Mouse (Mus musculus) forebrain, embryonic 12.5 days (tissue): ENCODE results near the gene Olfr1413. TPM values are rescaled to one million over a fixed set of nuclear protein-coding genes. Genes with fewer than 3 reads are reported as not detected.

Source experiments
- ATAC-seq: fragments of 200-750 bp; cut with Nextera tagmentation; 2 replicates; pipeline ENCODE4 v1.8.0; 2017; ENCODE audit warnings: moderate TSS enrichment; ENCODE audit not compliant: low FRiP score
- H3K27ac ChIP-seq: fragments of 300-500 bp; sonication (generic); 2 replicates; pipeline ENCODE4 v1.5.1; 2016; ENCODE audit warnings: mild to moderate bottlenecking
- H3K27me3 ChIP-seq: fragments of 300-500 bp; sonication (generic); 2 replicates; pipeline ENCODE4 v1.6.1; 2016; ENCODE audit warnings: mild to moderate bottlenecking
- H3K36me3 ChIP-seq: fragments of 300-500 bp; sonication (generic); replicated peaks from 2 replicates; pipeline ENCODE4 v1.6.1; 2016; ENCODE audit warnings: mild to moderate bottlenecking
- H3K4me1 ChIP-seq: fragments of 300-500 bp; sonication (generic); 2 replicates; pipeline ENCODE4 v1.6.1; 2016
- H3K4me2 ChIP-seq: fragments of 300-500 bp; sonication (generic); 2 replicates; pipeline ENCODE4 v1.6.1; 2016; ENCODE audit warnings: mild to moderate bottlenecking, moderate library complexity
- H3K4me3 ChIP-seq: fragments of 300-500 bp; sonication (generic); replicated peaks from 2 replicates; pipeline ENCODE4 v1.5.1; 2016; ENCODE audit warnings: mild to moderate bottlenecking
- H3K9ac ChIP-seq: fragments of 300-500 bp; sonication (generic); 2 replicates; pipeline ENCODE4 v1.6.1; 2016; ENCODE audit warnings: mild to moderate bottlenecking
- H3K9me3 ChIP-seq: fragments of 300-500 bp; sonication (generic); 2 replicates; pipeline ENCODE4 v1.6.1; 2016
- WGBS: fragments of 180-500 bp; shearing (Covaris S2); methylation state at CpG from one replicate; pipeline ENCODE4 v1.1.7; 2016; 5-methylcytosine and 5-hydroxymethylcytosine counted together
- polyA plus RNA-seq: library from polyadenylated mRNA; unstranded; fragments of >200 nt; fragmentation: Nextera tagmentation; extraction: Ambion mirVana; gene quantifications from 2 replicates; pipeline ENCODE4 v1.2.1, GENCODE M21; 2016

The Olfr1413 gene
- polyA plus RNA-seq, result not detected in 2 replicates

GRCm38 (mm10) chr1:92571022-92571421, at the start of gene Olfr1413:
Olfr1413 (plus strand) TSS chr1:92571322.
- Histone ChIP-seq H3K9me3 (no peaks in the 10 kb centered on the region), H3K4me3 (no peak within 1 kb of the TSS), H3K27ac (no peak within 1 kb of the TSS), H3K4me2 (no peak within 1 kb of the TSS), H3K4me1 (no peaks in the 10 kb centered on the region), H3K9ac (no peak within 1 kb of the TSS), H3K27me3 (no peaks in the 10 kb centered on the region), H3K36me3 (no peaks in the 10 kb centered on the region)
- no peak for ATAC-seq
- WGBS, result 86% methylated on average over 3 of the region's 3 CpGs

- H3K4me1 ChIP-seq, result 0 out of 2 replicates have a peak, but pooled peaks cover 2% of the 10 kb centered on the region
- no peak overlapping the region for H3K27ac ChIP-seq
- no peak for ATAC-seq
- H3K4me3 ChIP-seq, result no peak overlapping the region
- no peak overlapping the region for H3K9ac ChIP-seq
- H3K36me3 ChIP-seq, result no peaks in the 10 kb centered on the region
- H3K27me3 ChIP-seq, result 0 out of 2 replicates have a peak, but pooled peaks cover 3% of the 10 kb centered on the region
- H3K9me3 ChIP-seq, result no peaks in the 10 kb centered on the region
- WGBS, result 27% methylated on average over 10 of the region's 10 CpGs
- H3K4me2 ChIP-seq, result no peak overlapping the region
These were observed 49.7 kb upstream of the Olfr1413 start for GRCm38 (mm10) chr1:92521376-92521775.

GRCm38 (mm10) chr1:92523764-92524163, 47.4 kb upstream of the Olfr1413 start:
- no peak for ATAC-seq
- H3K27me3 ChIP-seq, result 0 out of 2 replicates have a peak, but pooled peaks cover 3% of the 10 kb centered on the region
- no peak overlapping the region for H3K27ac ChIP-seq
- no peaks in the 10 kb centered on the region for H3K9me3 ChIP-seq
- H3K9ac ChIP-seq, result no peak overlapping the region
- H3K4me2 ChIP-seq, result no peak overlapping the region
- no peak overlapping the region for H3K4me3 ChIP-seq
- H3K36me3 ChIP-seq, result no peaks in the 10 kb centered on the region
- H3K4me1 ChIP-seq, result 0 out of 2 replicates have a peak, but pooled peaks cover 2% of the 10 kb centered on the region
- WGBS, result 92% methylated on average over 3 of the region's 3 CpGs

GRCm38 (mm10) chr1:92536972-92537371, 34.1 kb upstream of the Olfr1413 start:
- no peak overlapping the region for H3K9ac ChIP-seq
- no peaks in the 10 kb centered on the region for H3K4me1 ChIP-seq
- H3K27me3 ChIP-seq, result no peaks in the 10 kb centered on the region; the same call in 1 of the 2 replicates
- H3K9me3 ChIP-seq, result no peaks in the 10 kb centered on the region
- no peak overlapping the region for H3K4me3 ChIP-seq
- no peak overlapping the region for H3K4me2 ChIP-seq
- no peak for ATAC-seq
- WGBS, result 52% methylated on average over 4 of the region's 5 CpGs
- no peak overlapping the region for H3K27ac ChIP-seq
- no peaks in the 10 kb centered on the region for H3K36me3 ChIP-seq

- Histone ChIP-seq H3K27me3 (no peaks in the 10 kb centered on the region; the same call in 1 of the 2 replicates), H3K4me3 (no peak overlapping the region), H3K27ac (no peak overlapping the region), H3K4me2 (no peak overlapping the region), H3K9ac (no peak overlapping the region), H3K4me1 (no peaks in the 10 kb centered on the region), H3K36me3 (no peaks in the 10 kb centered on the region), H3K9me3 (no peaks in the 10 kb centered on the region)
- ATAC-seq, result no peak
- WGBS, result 49% methylated on average over 2 of the region's 2 CpGs
These were observed 32.1 kb upstream of the Olfr1413 start for GRCm38 (mm10) chr1:92539071-92539470.

- H3K4me3 ChIP-seq, result no peak overlapping the region
- no peaks in the 10 kb centered on the region for H3K9me3 ChIP-seq
- H3K4me1 ChIP-seq, result no peaks in the 10 kb centered on the region
- H3K4me2 ChIP-seq, result no peak overlapping the region
- WGBS, result 77% methylated on average over 2 of the region's 2 CpGs
- ATAC-seq, result no peak
- H3K27me3 ChIP-seq, result no peaks in the 10 kb centered on the region
- no peaks in the 10 kb centered on the region for H3K36me3 ChIP-seq
- no peak overlapping the region for H3K27ac ChIP-seq
- H3K9ac ChIP-seq, result no peak overlapping the region
These were observed 25.2 kb upstream of the Olfr1413 start for GRCm38 (mm10) chr1:92545929-92546328.

GRCm38 (mm10) chr1:92585479-92585878, 14.4 kb downstream of the Olfr1413 start, which contains the start of gene Olfr1412:
Olfr1412 (plus strand) TSS chr1:92585779.
- ATAC-seq, result no peak
- H3K4me3 ChIP-seq, result no peak within 1 kb of the TSS
- H3K4me2 ChIP-seq, result no peak within 1 kb of the TSS
- no peak within 1 kb of the TSS for H3K27ac ChIP-seq
- H3K36me3 ChIP-seq, result no peaks in the 10 kb centered on the region
- H3K27me3 ChIP-seq, result no peaks in the 10 kb centered on the region
- H3K9ac ChIP-seq, result no peak within 1 kb of the TSS
- no peaks in the 10 kb centered on the region for H3K4me1 ChIP-seq
- WGBS, result 84% methylated on average over 2 of the region's 2 CpGs
- H3K9me3 ChIP-seq, result no peaks in the 10 kb centered on the region

GRCm38 (mm10) chr1:92594111-92594510, 23.0 kb downstream of the Olfr1413 start, which contains the start of gene Olfr1411:
Olfr1411 (plus strand) TSS chr1:92594411.
- Histone ChIP-seq H3K27me3 (no peaks in the 10 kb centered on the region), H3K27ac (no peak within 1 kb of the TSS), H3K9ac (no peak within 1 kb of the TSS), H3K4me1 (no peaks in the 10 kb centered on the region), H3K4me2 (no peak within 1 kb of the TSS), H3K9me3 (no peaks in the 10 kb centered on the region), H3K4me3 (no peak within 1 kb of the TSS), H3K36me3 (no peaks in the 10 kb centered on the region)
- no peak for ATAC-seq

GRCm38 (mm10) chr1:92596019-92596418, 24.9 kb downstream of the Olfr1413 start:
- no peak overlapping the region for H3K27ac ChIP-seq
- no peaks in the 10 kb centered on the region for H3K9me3 ChIP-seq
- ATAC-seq, result no peak
- no peak overlapping the region for H3K9ac ChIP-seq
- no peaks in the 10 kb centered on the region for H3K36me3 ChIP-seq
- H3K4me2 ChIP-seq, result no peak overlapping the region
- H3K4me3 ChIP-seq, result no peak overlapping the region
- WGBS, result 95% methylated on average over 3 of the region's 3 CpGs
- no peaks in the 10 kb centered on the region for H3K27me3 ChIP-seq
- no peaks in the 10 kb centered on the region for H3K4me1 ChIP-seq

GRCm38 (mm10) chr1:92605482-92605881, 34.4 kb downstream of the Olfr1413 start, which contains the start of gene Olfr1410:
Olfr1410 (plus strand) TSS chr1:92605782.
- no peak within 1 kb of the TSS for H3K4me2 ChIP-seq
- no peak within 1 kb of the TSS for H3K4me3 ChIP-seq
- no peaks in the 10 kb centered on the region for H3K4me1 ChIP-seq
- H3K36me3 ChIP-seq, result no peaks in the 10 kb centered on the region
- WGBS, result 88% methylated on average over 1 of the region's 1 CpGs
- no peaks in the 10 kb centered on the region for H3K9me3 ChIP-seq
- no peak within 1 kb of the TSS for H3K27ac ChIP-seq
- no peak for ATAC-seq
- H3K9ac ChIP-seq, result no peak within 1 kb of the TSS
- peaks cover 9% of the 10 kb centered on the region for H3K27me3 ChIP-seq

- no peak for ATAC-seq
- H3K27ac ChIP-seq, result no peak overlapping the region
- H3K4me3 ChIP-seq, result no peak overlapping the region
- no peaks in the 10 kb centered on the region for H3K4me1 ChIP-seq
- no peaks in the 10 kb centered on the region for H3K36me3 ChIP-seq
- H3K9me3 ChIP-seq, result no peaks in the 10 kb centered on the region
- peaks cover 18% of the 10 kb centered on the region for H3K27me3 ChIP-seq
- WGBS, result 78% methylated on average over 4 of the region's 4 CpGs
- no peak overlapping the region for H3K9ac ChIP-seq
- H3K4me2 ChIP-seq, result no peak overlapping the region
These were observed 36.6 kb downstream of the Olfr1413 start for GRCm38 (mm10) chr1:92607711-92608110.

GRCm38 (mm10) chr1:92611008-92611407, 39.9 kb downstream of the Olfr1413 start:
- H3K36me3 ChIP-seq, result no peaks in the 10 kb centered on the region
- H3K9me3 ChIP-seq, result no peaks in the 10 kb centered on the region
- H3K9ac ChIP-seq, result no peak overlapping the region
- no peak overlapping the region for H3K4me2 ChIP-seq
- H3K4me1 ChIP-seq, result peaks cover 5% of the 10 kb centered on the region; the same call in 1 of the 2 replicates
- peaks cover 18% of the 10 kb centered on the region for H3K27me3 ChIP-seq
- WGBS, result 4% methylated on average over 5 of the region's 5 CpGs
- no peak overlapping the region for H3K27ac ChIP-seq
- H3K4me3 ChIP-seq, result no peak overlapping the region
- ATAC-seq, result no peak

- ATAC-seq, result no peak
These were observed 42.1 kb downstream of the Olfr1413 start for GRCm38 (mm10) chr1:92613175-92613574.

More at GRCm38 (mm10) chr1:92613175-92613574, 42.1 kb downstream of the Olfr1413 start:
- H3K27me3 ChIP-seq, result peaks cover 14% of the 10 kb centered on the region
- no peak overlapping the region for H3K27ac ChIP-seq
- peaks cover 5% of the 10 kb centered on the region; the same call in 1 of the 2 replicates for H3K4me1 ChIP-seq
- H3K9ac ChIP-seq, result no peak overlapping the region
- no peaks in the 10 kb centered on the region for H3K36me3 ChIP-seq
- H3K4me2 ChIP-seq, result no peak overlapping the region
- 39% methylated on average over 4 of the region's 4 CpGs for WGBS
- no peaks in the 10 kb centered on the region for H3K9me3 ChIP-seq
- H3K4me3 ChIP-seq, result no peak overlapping the region
